Mouse (Mus musculus): ENCODE data around the gene Acr. TPM values are rescaled to one million over a fixed set of nuclear protein-coding genes. Genes with fewer than 3 reads are reported as not detected.

Gene Acr
- polyA plus RNA-seq (2015; fragmentation: Nextera tagmentation; extraction: Ambion mirVana): 0.06 TPM in 1 of 2 replicates, not detected in the other

DNA sequence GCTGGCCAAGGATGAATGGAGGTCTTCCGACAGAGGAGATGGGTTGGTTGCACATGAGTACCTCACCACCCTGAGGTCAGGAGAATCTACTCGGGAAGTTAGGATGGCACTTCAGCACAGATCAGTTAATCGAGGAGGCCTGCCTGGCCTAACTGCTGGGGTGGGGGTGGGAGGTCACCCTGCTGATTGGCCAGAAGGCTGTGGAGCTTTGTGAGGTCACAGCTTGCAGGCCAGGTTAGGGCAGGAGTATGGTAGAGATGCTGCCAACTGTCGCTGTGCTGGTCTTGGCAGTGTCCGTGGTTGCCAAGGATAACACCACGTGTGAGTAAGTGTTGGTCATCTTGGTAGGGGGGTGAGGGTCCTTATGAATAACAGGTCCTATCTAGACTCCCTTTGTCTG, at the start of gene Acr:
TSS of gene Acr (plus strand) at position 213 of the 400 bp plus-strand sequence.
- no peak for ATAC-seq (ENCODE audit: low read depth)
- Histone ChIP-seq H3K9me3 (replicated peaks) (no peaks in the 10 kb centered on the region), H3K9ac (no peak within 1 kb of the TSS), H3K4me2 (no peak within 1 kb of the TSS), H3K4me1 (replicated peaks) (no peaks in the 10 kb centered on the region), H3K27ac (no peak within 1 kb of the TSS), H3K4me3 (replicated peaks) (no peak within 1 kb of the TSS), H3K27me3 (no peaks in the 10 kb centered on the region), H3K36me3 (no peaks in the 10 kb centered on the region)
- WGBS (ENCODE audit: insufficient replicate concordance): 74% methylated on average over 6 of the region's 6 CpGs
- no peak for DNase-seq

DNA sequence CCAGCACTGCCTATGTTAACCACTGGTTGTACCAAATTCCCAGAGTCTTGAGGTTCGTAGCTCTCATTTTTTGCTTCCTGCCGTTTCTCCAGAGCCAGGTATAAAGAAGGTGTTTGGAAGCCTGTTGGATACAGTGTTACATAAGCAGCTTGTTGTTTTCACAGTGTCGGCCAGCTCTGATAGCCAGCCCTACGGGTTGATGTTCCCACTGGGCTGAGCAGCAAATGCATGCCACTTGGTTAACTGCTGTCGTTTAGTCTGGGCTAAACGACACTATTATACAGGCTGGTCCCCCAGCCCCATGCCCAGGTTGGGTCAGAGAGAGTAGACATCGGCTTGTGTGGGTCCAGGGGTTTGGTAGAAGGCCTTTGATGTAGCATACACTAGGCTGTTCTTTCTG, 46.2 kb upstream of the Acr start:
- Histone ChIP-seq H3K4me2 (no peak overlapping the region), H3K4me1 (replicated peaks) (0 out of 2 replicates have a peak, but pooled peaks cover 3% of the 10 kb centered on the region), H3K27me3 (peaks cover 21% of the 10 kb centered on the region; the same call in 1 of the 2 replicates), H3K9ac (no peak overlapping the region), H3K27ac (no peak overlapping the region), H3K9me3 (replicated peaks) (no peaks in the 10 kb centered on the region), H3K4me3 (replicated peaks) (no peak overlapping the region), H3K36me3 (peaks cover 4% of the 10 kb centered on the region; the same call in 1 of the 2 replicates)
- DNase-seq (no peak), ATAC-seq (ENCODE audit: low read depth) (no peak)
- WGBS (ENCODE audit: insufficient replicate concordance): 72% methylated on average over 7 of the region's 7 CpGs

DNA sequence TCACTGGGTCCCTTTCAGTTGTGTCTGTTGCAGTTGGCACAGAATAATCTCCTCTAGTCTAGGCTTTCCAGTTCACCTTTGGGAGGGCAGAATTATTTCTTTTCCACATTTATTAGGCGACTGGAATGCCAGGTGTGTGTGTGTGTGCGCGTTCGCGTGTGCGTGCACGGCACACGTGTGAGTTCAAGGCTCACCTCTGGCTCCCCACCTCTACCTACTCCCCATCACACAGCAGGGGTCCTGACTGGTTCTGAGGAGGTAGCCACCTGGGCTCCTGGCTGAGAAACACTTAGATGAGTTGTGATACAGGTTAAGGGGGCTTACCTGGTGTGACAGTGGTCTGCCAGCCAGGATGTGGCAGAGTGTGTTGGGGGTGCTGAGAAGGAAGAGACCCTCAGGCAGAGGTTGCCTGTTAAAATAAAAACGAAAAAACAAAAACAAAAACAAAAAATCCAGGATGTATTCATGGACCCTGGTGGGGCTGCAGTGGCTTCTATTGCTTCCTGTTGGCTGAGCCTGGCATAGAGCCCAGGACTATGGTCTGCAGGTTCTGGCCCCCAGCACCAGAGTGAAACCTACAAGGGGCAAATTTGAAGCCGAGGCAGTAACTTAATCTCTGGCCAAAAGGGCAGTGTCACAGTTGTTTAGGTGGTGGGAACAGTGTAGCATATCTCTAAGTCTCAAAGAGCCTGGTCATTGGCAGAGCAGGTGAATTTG, 45.4 kb upstream of the Acr start:
- H3K36me3 ChIP-seq: peaks cover 4% of the 10 kb centered on the region; the same call in 1 of the 2 replicates
- no peaks in the 10 kb centered on the region for H3K9me3 ChIP-seq (replicated peaks)
- DNase-seq (no peak), ATAC-seq (ENCODE audit: low read depth) (no peak)
- WGBS (ENCODE audit: insufficient replicate concordance): 83% methylated on average over 10 of the region's 10 CpGs
- no peak overlapping the region for H3K27ac ChIP-seq
- peaks cover 21% of the 10 kb centered on the region; the same call in 1 of the 2 replicates for H3K27me3 ChIP-seq
- no peak overlapping the region for H3K4me3 ChIP-seq (replicated peaks)
- H3K4me2 ChIP-seq: no peak overlapping the region
- 0 out of 2 replicates have a peak, but pooled peaks cover 3% of the 10 kb centered on the region for H3K4me1 ChIP-seq (replicated peaks)
- no peak overlapping the region for H3K9ac ChIP-seq

DNA sequence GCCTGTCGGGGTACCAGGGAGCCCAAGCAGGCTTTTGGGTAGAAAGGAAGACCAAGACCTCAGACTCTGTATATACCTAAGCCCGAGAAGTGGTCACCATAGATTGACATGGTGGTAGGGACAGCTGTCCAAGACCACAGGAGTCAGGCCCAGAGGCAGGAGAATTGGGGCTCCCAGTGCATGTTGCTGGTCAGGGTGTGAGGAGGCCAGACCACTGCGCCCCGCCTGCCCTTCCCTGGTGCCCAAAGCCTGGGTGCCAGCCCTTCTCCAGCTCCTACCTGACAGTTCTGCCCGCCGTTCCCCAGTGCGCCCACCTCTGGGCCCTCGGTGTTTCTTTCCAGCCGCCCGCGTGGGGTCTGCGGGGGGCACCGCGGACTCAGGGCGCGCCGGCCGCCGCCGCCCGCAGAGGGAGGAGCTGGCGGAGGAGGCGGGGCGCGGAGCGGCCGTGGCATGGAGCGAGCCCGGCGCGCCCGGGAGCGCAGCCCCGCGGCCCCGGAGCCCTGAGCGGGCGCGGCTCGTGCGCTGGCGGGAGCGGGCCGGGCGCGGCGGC, 44.8 kb upstream of the Acr start:
- ATAC-seq (ENCODE audit: low read depth): no peak
- peak overlapping the region; percentile 60 for H3K4me2 ChIP-seq
- no peaks in the 10 kb centered on the region for H3K9me3 ChIP-seq (replicated peaks)
- H3K4me1 ChIP-seq (replicated peaks): 0 out of 2 replicates have a peak, but pooled peaks cover 3% of the 10 kb centered on the region
- H3K9ac ChIP-seq: no peak overlapping the region
- peaks cover 4% of the 10 kb centered on the region; the same call in 1 of the 2 replicates for H3K36me3 ChIP-seq
- peaks cover 21% of the 10 kb centered on the region; the same call in 1 of the 2 replicates for H3K27me3 ChIP-seq
- 72% methylated on average over 44 of the region's 47 CpGs for WGBS (ENCODE audit: insufficient replicate concordance)
- no peak for DNase-seq
- no peak overlapping the region for H3K27ac ChIP-seq
- H3K4me3 ChIP-seq (replicated peaks): peak overlapping the region; percentile 51

DNA sequence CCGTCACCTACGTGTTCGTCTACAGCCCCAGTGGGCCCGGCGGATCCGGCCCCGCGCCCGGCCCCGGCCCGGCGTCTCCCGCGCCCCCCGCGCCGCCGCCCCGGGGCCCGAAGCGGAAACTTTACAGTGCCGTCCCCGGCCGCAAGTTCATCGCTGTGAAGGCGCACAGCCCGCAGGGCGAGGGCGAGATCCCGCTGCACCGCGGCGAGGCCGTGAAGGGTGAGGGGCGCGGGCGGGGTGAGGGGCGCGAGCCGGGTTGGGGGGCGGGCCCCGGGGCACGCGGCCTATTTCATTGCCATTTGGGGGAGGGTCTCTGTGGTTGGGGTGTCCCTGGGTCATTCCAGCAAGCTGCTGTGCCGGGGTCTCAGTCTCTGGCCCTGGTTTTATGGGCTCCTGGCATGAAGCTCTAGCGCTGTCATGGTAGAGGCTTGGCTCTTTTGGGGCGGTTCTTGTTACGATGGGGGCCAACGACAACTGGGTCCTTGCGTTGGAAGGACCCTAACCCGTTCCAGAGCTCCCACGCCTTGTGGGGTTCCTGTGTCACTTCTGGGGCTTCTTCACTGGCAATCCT, 44.0 kb upstream of the Acr start:
- ATAC-seq (ENCODE audit: low read depth) (no peak), DNase-seq (no peak)
- Histone ChIP-seq H3K4me3 (replicated peaks) (peak overlapping the region; percentile 51), H3K4me2 (peak overlapping the region; percentile 60), H3K9ac (no peak overlapping the region), H3K36me3 (peaks cover 4% of the 10 kb centered on the region; the same call in 1 of the 2 replicates), H3K9me3 (replicated peaks) (no peaks in the 10 kb centered on the region), H3K27ac (no peak overlapping the region), H3K27me3 (peaks cover 21% of the 10 kb centered on the region; the same call in 1 of the 2 replicates), H3K4me1 (replicated peaks) (0 out of 2 replicates have a peak, but pooled peaks cover 3% of the 10 kb centered on the region)
- 63% methylated on average over 51 of the region's 52 CpGs for WGBS (ENCODE audit: insufficient replicate concordance)

DNA sequence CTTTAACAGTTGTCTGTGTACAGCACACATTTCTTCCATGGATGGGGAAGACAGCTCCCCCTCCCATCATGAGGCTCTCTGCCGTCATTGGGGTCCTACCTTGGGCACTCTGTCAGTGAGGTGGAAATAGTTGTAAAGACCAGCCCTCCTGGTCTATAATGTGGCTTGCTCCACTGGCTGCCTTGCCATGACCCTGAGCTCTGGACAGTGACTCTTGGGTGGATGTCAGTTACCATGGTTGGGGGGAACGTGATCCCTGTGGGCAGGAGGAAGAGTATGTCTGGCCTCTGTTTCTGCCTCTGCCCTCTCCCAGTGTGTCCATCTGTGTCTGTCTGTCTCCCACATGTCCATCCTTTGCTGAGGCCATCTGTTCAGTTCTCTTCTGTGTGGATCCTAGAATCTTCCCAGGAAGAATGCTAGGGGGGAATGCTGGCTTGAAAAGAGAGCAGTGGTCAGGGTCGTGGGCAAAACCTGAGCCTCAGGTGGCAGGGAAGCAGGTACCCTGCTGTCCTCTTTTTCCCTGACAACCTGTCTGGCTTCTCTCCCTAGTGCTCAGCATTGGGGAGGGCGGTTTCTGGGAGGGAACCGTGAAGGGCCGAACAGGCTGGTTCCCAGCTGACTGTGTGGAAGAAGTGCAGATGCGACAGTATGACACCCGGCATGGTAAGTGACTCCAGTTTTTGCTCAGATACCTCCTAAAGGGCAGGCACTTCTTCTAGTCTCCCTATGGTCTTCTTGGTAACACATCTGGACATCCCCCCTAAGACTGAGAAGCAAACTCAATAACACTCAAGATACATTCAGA, 43.3 kb upstream of the Acr start:
- H3K4me3 ChIP-seq (replicated peaks): no peak overlapping the region
- DNase-seq (no peak), ATAC-seq (ENCODE audit: low read depth) (no peak)
- no peaks in the 10 kb centered on the region for H3K9me3 ChIP-seq (replicated peaks)
- H3K9ac ChIP-seq: no peak overlapping the region
- H3K4me2 ChIP-seq: no peak overlapping the region
- 77% methylated on average over 8 of the region's 8 CpGs for WGBS (ENCODE audit: insufficient replicate concordance)
- H3K36me3 ChIP-seq: peaks cover 4% of the 10 kb centered on the region; the same call in 1 of the 2 replicates
- peaks cover 21% of the 10 kb centered on the region; the same call in 1 of the 2 replicates for H3K27me3 ChIP-seq
- H3K27ac ChIP-seq: no peak overlapping the region
- H3K4me1 ChIP-seq (replicated peaks): 0 out of 2 replicates have a peak, but pooled peaks cover 3% of the 10 kb centered on the region

DNA sequence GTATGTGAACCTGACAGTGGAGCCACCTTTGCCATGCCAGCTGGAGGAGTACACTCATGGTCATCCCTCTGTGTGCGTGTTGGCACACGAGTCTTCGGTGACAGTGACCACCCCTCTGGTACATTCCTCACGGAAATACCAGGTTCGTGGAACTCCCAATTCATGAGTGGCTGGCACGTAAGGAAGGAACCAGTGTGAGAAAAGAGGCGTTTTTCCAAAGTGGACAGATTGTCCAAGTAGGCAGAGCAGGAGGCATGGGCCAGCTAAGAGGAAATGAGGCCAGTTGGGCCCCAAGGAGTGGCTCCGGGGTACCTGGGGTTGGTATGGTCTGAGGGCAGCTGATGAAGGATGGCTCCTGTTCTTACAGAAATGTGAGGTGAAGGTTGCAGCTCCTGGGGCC, 42.7 kb upstream of the Acr start:
- 80% methylated on average over 8 of the region's 8 CpGs for WGBS (ENCODE audit: insufficient replicate concordance)
- Histone ChIP-seq H3K9ac (no peak overlapping the region), H3K27ac (no peak overlapping the region), H3K4me3 (replicated peaks) (no peak overlapping the region), H3K27me3 (peaks cover 21% of the 10 kb centered on the region; the same call in 1 of the 2 replicates), H3K4me2 (no peak overlapping the region), H3K4me1 (replicated peaks) (0 out of 2 replicates have a peak, but pooled peaks cover 3% of the 10 kb centered on the region), H3K36me3 (peaks cover 4% of the 10 kb centered on the region; the same call in 1 of the 2 replicates), H3K9me3 (replicated peaks) (no peaks in the 10 kb centered on the region)
- DNase-seq (no peak), ATAC-seq (ENCODE audit: low read depth) (no peak)

DNA sequence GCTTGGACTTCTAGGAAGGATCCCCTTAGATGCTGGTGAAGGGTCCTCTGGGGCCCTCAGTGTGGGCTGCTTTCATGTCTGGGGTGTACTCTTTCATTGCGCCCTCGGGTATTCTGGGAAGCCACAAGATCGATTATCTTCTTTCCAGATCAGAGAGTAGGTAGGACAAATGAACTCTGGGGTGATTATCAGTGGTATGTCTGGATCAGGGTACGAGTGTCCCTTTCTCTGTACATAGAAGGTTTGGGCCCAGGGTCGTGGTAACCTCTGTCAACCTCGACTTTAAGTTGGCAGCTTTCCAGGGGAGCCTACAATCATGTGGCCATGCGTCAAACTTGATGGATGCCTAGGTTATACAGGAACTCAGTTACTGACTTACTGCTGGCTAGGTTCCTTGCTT, 42.2 kb upstream of the Acr start:
- DNase-seq (no peak), ATAC-seq (ENCODE audit: low read depth) (no peak)
- Histone ChIP-seq H3K9me3 (replicated peaks) (no peaks in the 10 kb centered on the region), H3K36me3 (peaks cover 4% of the 10 kb centered on the region; the same call in 1 of the 2 replicates), H3K4me3 (replicated peaks) (no peak overlapping the region), H3K27me3 (peaks cover 21% of the 10 kb centered on the region; the same call in 1 of the 2 replicates), H3K4me2 (no peak overlapping the region), H3K27ac (no peak overlapping the region), H3K9ac (no peak overlapping the region), H3K4me1 (replicated peaks) (0 out of 2 replicates have a peak, but pooled peaks cover 3% of the 10 kb centered on the region)
- WGBS (ENCODE audit: insufficient replicate concordance): 64% methylated on average over 7 of the region's 7 CpGs

DNA sequence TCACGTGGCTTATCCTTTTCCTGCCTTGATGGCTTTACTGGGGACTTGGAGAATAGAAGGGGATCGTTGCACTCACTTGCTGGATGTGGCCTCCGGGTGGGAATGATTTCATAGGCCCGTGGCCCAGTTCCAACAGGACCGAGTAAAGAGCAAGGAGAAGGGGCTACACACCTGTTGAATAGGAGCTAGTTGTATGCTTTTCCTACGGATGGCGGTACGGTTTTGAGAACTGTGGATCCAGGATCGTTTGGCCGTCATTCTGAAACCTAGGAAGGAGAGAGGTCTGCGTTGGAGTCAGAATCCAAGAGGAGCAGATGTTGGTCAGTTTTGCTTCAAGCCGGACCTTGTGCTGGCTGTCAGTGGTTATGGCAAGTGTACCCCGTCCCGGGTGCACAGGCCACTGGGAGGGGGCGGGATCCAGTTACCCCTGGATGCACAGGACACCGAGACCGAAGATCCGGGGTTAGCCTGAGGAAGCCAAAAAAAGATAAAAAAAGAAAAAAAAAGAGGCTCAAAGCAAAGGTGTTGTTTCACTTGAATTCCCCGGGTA, 41.3 kb upstream of the Acr start:
- Histone ChIP-seq H3K36me3 (peaks cover 4% of the 10 kb centered on the region; the same call in 1 of the 2 replicates), H3K27ac (no peak overlapping the region), H3K4me1 (replicated peaks) (0 out of 2 replicates have a peak, but pooled peaks cover 3% of the 10 kb centered on the region), H3K27me3 (peaks cover 21% of the 10 kb centered on the region; the same call in 1 of the 2 replicates), H3K4me2 (no peak overlapping the region), H3K4me3 (replicated peaks) (no peak overlapping the region), H3K9ac (no peak overlapping the region), H3K9me3 (replicated peaks) (no peaks in the 10 kb centered on the region)
- WGBS (ENCODE audit: insufficient replicate concordance): 86% methylated on average over 19 of the region's 19 CpGs
- ATAC-seq (ENCODE audit: low read depth): no peak
- DNase-seq: no peak

DNA sequence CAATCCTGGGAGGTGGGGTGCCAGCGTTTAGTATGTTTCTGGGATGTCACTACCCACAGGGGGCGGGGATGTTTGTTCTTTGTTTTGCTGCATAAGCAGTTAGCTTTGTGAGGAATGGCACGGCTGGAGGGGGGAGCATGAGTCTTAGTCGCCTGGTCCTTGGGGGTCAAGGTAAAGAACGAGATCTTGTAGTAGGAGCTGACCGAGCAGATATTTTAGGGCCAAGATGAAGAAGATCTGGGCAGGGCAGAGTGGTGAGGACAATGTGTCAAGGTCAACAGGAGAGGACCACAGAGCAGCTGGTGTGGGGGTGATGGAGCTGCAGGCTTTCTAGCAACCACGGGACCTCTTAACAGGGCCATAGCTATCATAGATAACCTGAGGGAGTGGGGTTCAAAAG, 40.7 kb upstream of the Acr start:
- 69% methylated on average over 7 of the region's 7 CpGs for WGBS (ENCODE audit: insufficient replicate concordance)
- H3K27me3 ChIP-seq: peaks cover 21% of the 10 kb centered on the region; the same call in 1 of the 2 replicates
- no peak overlapping the region for H3K9ac ChIP-seq
- H3K4me3 ChIP-seq (replicated peaks): no peak overlapping the region
- DNase-seq (no peak), ATAC-seq (ENCODE audit: low read depth) (no peak)
- peaks cover 4% of the 10 kb centered on the region; the same call in 1 of the 2 replicates for H3K36me3 ChIP-seq
- H3K27ac ChIP-seq: no peak overlapping the region
- H3K4me2 ChIP-seq: no peak overlapping the region
- H3K4me1 ChIP-seq (replicated peaks): 0 out of 2 replicates have a peak, but pooled peaks cover 3% of the 10 kb centered on the region
- no peaks in the 10 kb centered on the region for H3K9me3 ChIP-seq (replicated peaks)

All from liver, embryonic 13.5 days (tissue).